Mouse (Mus musculus): ENCODE results near the gene Uhrf1.

- no peak for TF ChIP-seq FLI1 (IDR thresholded peaks at IDR 0.05; ENCODE audit: low read length)
- no peak for TF ChIP-seq GATA1 (IDR thresholded peaks at IDR 0.05; ENCODE audit: borderline replicate concordance, low read length)
These were observed 10.4 kb upstream of the Uhrf1 start, which contains the start of gene Plin3 for GRCm38 (mm10) chr17:56292531-56293222.
